Mouse (Mus musculus) testis, adult 2 months (tissue): ENCODE measurements around the gene Dytn.

ENCODE experiments used
- CTCF ChIP-seq: fragments of 200-500 bp; IDR thresholded peaks from 2 replicates; pipeline ENCODE4 v1.5.1; 2012; ENCODE audit warnings: low read depth, mild to moderate bottlenecking, inconsistent platforms, low read length, moderate library complexity; ENCODE audit not compliant: control insufficient read depth, insufficient read depth, insufficient replicate concordance
- POLR2A ChIP-seq: fragments of 200-500 bp; IDR thresholded peaks from 2 replicates; pipeline ENCODE4 v1.6.1; 2012; ENCODE audit warnings: low read depth, mild to moderate bottlenecking, inconsistent platforms, low read length, moderate library complexity; ENCODE audit not compliant: control insufficient read depth

DNA sequence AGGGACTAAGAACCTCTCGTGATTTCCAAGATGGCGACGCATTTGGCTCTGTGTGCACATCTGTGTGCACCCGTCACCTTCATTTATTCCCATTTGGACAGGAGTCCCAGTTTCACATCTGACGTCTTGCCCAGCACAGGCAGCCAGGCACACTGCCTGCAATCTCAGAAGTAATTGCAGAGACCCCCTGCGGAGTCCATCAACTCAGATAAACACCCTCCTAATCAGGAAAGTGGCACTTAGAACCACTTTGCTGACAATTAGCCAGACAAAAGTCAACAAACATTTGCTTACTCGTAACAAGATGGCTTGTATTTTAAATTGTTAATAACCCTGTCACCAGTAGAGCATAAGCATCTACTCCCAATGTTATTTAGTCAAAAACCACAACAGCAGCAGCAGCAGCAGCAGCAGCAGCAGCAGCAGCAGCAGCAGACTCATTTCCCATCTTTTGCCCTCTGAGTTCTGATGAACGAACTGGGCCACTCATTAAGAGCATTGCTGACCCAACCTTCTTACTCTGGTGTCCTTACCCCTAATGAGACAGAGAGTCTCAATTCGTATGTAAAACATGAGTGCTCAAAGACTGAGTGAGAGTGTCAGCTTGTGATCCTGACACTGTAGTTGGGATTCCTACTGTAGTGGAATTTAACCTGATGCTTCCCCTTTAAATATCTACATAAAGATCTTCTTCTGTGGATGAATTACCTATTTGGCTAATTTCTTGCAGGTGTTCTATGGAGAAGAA lies 19.4 kb downstream of the Dytn start:
- no peak for TF ChIP-seq POLR2A
- TF ChIP-seq CTCF: no peak
